Mouse (Mus musculus): Measurements from ENCODE around the gene Nt5c2. TPM values are rescaled to one million over a fixed set of nuclear protein-coding genes. Genes with fewer than 3 reads are reported as not detected.
"Not testable (repeated sequence)": the region's sequence is repeated elsewhere in the genome, so short reads cannot be mapped to it uniquely, and the experiment has no call there.

Nt5c2 gene
- polyA plus RNA-seq, 1 experiment from 2014 or later: 142 TPM

DNA sequence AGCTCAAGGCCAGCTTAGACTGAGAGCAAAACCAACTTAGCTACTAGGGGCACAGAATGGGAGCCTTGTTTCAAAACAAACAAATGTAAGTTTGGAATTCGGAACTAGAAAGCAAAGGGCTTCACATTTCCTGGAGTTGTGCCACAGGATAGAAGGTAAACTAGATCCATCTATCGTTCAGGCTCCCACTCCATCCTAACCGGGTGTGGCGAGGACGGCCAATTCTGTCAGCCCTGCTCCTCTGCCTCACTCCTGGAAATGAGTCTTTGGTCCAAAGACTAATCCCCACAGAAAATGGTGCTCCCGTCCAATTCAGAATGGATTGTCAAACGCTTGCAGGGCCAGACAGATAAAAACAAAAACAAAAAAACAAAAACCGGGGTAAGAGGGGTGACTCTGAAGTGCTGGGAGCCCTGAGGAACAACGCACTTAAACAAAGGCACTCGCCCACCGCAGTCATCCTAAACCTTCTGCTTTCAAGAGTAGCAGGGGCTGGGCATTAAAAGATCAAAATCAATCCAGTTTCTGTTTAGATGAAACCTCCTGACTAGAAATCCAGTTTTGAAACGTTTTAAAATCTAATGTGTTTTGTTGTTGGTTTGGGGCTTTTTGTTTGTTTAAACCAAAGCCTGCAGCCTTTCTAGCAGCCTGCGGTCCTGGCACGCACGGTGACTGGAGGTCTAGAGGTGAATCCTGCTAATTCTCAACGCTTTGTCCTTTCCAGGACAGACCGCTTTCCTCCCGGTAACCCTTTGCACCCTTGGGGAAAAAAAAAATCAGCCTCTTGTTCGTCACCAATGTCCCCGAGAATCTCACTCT, 1.4 kb downstream of the Nt5c2 start:
- 18% methylated on average over 20 of the region's 20 CpGs for WGBS
- peaks cover 68% of the 10 kb centered on the region for H3K27me3 ChIP-seq (ENCODE audit: control insufficient read depth, insufficient read depth, low read length)
- no peak overlapping the region for H3K4me2 ChIP-seq (ENCODE audit: low read depth, low read length)
- no peak overlapping the region for H3K27ac ChIP-seq (ENCODE audit: low read length)
- H3K36me3 ChIP-seq (ENCODE audit: control insufficient read depth, insufficient read depth): no peaks in the 10 kb centered on the region
- H3K4me1 ChIP-seq (ENCODE audit: control insufficient read depth, insufficient read depth, low read length): peaks cover 16% of the 10 kb centered on the region
- H3K4me3 ChIP-seq (ENCODE audit: low read length): no peak overlapping the region
- no peaks in the 10 kb centered on the region for H3K9me3 ChIP-seq (replicated peaks; ENCODE audit: control insufficient read depth, low read length)
- ATAC-seq (replicated peaks; ENCODE audit: extremely low read depth, insufficient read depth, low FRiP score): no peak
- no peak overlapping the region for H3K9ac ChIP-seq (ENCODE audit: low read length)

DNA sequence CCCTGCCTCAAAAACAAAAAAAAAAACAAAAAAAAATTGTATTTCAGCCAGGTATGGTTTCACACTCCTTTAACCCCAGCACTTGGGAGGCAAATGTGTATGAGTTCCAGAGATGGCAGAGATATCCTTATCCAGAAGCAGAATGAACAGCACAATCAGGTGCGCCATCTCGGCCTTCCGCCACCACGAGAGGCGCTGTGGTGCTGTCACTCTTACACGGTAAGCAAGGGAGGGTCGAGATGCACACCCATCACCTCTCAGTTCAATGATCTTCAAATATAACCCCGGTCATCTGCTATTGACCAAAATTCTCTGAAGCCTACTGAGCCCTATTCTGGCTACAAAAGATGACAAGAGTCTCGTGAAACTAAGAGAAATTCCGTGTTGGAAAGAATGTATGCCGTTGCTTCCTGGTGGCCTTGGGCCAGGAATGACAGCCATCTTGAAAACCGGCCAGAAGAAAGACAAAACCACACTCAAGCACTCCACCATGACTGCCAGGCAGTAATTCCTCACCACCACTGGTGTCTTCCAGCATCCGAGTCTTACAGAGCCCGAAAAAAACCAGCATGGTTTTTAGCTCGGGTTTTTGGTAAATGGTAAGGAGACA, 2.3 kb downstream of the Nt5c2 start:
- 81% methylated on average over 15 of the region's 15 CpGs for WGBS
- H3K27me3 ChIP-seq (ENCODE audit: control insufficient read depth, insufficient read depth, low read length): peaks cover 60% of the 10 kb centered on the region

DNA sequence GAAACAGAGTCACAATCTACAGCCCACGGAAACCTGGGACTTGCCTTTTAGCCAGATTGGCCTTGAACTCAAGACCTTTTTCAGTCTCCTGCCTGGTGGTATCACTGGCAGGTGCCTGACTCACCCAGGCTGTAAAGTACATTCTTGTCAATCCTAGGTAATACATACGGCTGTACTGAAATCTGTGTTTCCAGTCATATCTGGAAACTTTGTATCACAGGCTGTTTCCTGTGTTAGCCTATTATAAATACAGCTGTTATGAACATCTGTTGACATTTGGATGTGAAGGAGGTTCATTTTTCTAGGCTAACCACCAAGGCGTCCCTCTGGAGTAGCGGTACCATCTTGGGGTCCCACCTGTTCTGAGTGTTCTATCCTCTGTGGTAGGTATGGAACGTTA, 5.0 kb downstream of the Nt5c2 start:
- Histone ChIP-seq H3K27ac (ENCODE audit: low read length) (no peak overlapping the region), H3K36me3 (ENCODE audit: control insufficient read depth, insufficient read depth) (no peaks in the 10 kb centered on the region), H3K4me3 (ENCODE audit: low read length) (no peak overlapping the region), H3K4me2 (ENCODE audit: low read depth, low read length) (no peak overlapping the region), H3K9ac (ENCODE audit: low read length) (no peak overlapping the region), H3K4me1 (ENCODE audit: control insufficient read depth, insufficient read depth, low read length) (peaks cover 9% of the 10 kb centered on the region), H3K27me3 (ENCODE audit: control insufficient read depth, insufficient read depth, low read length) (peaks cover 38% of the 10 kb centered on the region), H3K9me3 (replicated peaks; ENCODE audit: control insufficient read depth, low read length) (no peaks in the 10 kb centered on the region)
- no peak for ATAC-seq (replicated peaks; ENCODE audit: extremely low read depth, insufficient read depth, low FRiP score)
- 74% methylated on average over 5 of the region's 5 CpGs for WGBS

More for the DNA sequence above, 2.3 kb downstream of the Nt5c2 start:
- ATAC-seq (replicated peaks; ENCODE audit: extremely low read depth, insufficient read depth, low FRiP score): no peak
- Histone ChIP-seq H3K4me1 (ENCODE audit: control insufficient read depth, insufficient read depth, low read length) (peaks cover 16% of the 10 kb centered on the region), H3K27ac (ENCODE audit: low read length) (no peak overlapping the region), H3K9ac (ENCODE audit: low read length) (no peak overlapping the region), H3K9me3 (replicated peaks; ENCODE audit: control insufficient read depth, low read length) (no peaks in the 10 kb centered on the region), H3K36me3 (ENCODE audit: control insufficient read depth, insufficient read depth) (no peaks in the 10 kb centered on the region), H3K4me3 (ENCODE audit: low read length) (no peak overlapping the region), H3K4me2 (ENCODE audit: low read depth, low read length) (no peak overlapping the region)

- H3K9me3 ChIP-seq (replicated peaks; ENCODE audit: control insufficient read depth, low read length): no peaks in the 10 kb centered on the region
- H3K36me3 ChIP-seq (ENCODE audit: control insufficient read depth, insufficient read depth): no peaks in the 10 kb centered on the region
- H3K4me2 ChIP-seq (ENCODE audit: low read depth, low read length): no peak overlapping the region
- H3K4me1 ChIP-seq (ENCODE audit: control insufficient read depth, insufficient read depth, low read length): peaks cover 4% of the 10 kb centered on the region
- WGBS: 75% methylated on average over 7 of the region's 7 CpGs
- H3K4me3 ChIP-seq (ENCODE audit: low read length): no peak overlapping the region
- H3K9ac ChIP-seq (ENCODE audit: low read length): no peak overlapping the region
- ATAC-seq (replicated peaks; ENCODE audit: extremely low read depth, insufficient read depth, low FRiP score): no peak
- peaks cover 33% of the 10 kb centered on the region for H3K27me3 ChIP-seq (ENCODE audit: control insufficient read depth, insufficient read depth, low read length)
- no peak overlapping the region for H3K27ac ChIP-seq (ENCODE audit: low read length)
Observed at GRCm38 (mm10) chr19:47009420-47009819, 5.5 kb downstream of the Nt5c2 start.

DNA sequence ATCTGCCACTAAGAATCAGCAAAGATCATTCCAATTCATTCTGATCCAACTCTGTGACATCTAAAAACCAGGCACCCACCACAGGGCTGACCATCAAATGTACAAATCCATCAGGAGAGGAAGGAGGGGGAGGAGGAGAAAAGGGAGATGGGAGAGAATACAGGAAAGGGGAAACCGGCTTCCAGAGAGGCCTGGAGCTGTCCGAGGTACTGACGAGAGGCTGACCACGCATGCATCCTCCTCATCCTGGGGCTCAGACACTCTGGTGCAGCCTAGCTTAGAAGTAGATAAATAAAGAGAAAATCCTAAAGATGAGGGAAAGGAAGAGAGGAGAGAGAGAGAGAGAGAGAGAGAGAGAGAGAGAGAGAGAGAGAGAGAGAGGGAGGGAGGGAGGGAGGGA, 8.6 kb downstream of the Nt5c2 start:
- Histone ChIP-seq H3K4me2 (ENCODE audit: low read depth, low read length) (no peak overlapping the region), H3K27me3 (ENCODE audit: control insufficient read depth, insufficient read depth, low read length) (peaks cover 6% of the 10 kb centered on the region), H3K4me3 (ENCODE audit: low read length) (no peak overlapping the region), H3K36me3 (ENCODE audit: control insufficient read depth, insufficient read depth) (no peaks in the 10 kb centered on the region), H3K4me1 (ENCODE audit: control insufficient read depth, insufficient read depth, low read length) (no peaks in the 10 kb centered on the region), H3K27ac (ENCODE audit: low read length) (no peak overlapping the region), H3K9ac (ENCODE audit: low read length) (no peak overlapping the region), H3K9me3 (replicated peaks; ENCODE audit: control insufficient read depth, low read length) (no peaks in the 10 kb centered on the region)
- 1% methylated on average over 4 of the region's 4 CpGs for WGBS
- no peak for ATAC-seq (replicated peaks; ENCODE audit: extremely low read depth, insufficient read depth, low FRiP score)

DNA sequence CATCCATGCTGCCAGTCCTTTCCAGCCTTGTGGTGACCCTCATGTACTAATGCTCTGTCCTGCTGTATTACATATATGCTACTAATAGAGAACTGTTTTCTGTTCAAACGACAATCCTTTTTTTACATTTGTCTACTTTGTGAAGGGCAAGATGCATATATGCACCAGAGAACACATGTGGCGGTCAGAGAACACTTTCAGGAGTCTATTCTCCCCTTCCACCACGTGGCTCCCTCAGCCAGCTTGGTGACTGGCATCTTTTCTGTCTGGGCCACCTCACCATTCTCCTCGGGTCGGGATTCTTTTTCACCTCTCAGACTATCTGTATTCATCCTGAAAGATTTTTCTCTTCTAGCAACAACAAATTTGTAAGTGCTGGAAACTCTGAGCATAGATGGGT, 9.1 kb downstream of the Nt5c2 start:
- no peak for ATAC-seq (replicated peaks; ENCODE audit: extremely low read depth, insufficient read depth, low FRiP score)
- Histone ChIP-seq H3K4me3 (ENCODE audit: low read length) (no peak overlapping the region), H3K9me3 (replicated peaks; ENCODE audit: control insufficient read depth, low read length) (no peaks in the 10 kb centered on the region), H3K27me3 (ENCODE audit: control insufficient read depth, insufficient read depth, low read length) (peaks cover 2% of the 10 kb centered on the region), H3K27ac (ENCODE audit: low read length) (no peak overlapping the region), H3K4me2 (ENCODE audit: low read depth, low read length) (no peak overlapping the region), H3K4me1 (ENCODE audit: control insufficient read depth, insufficient read depth, low read length) (no peaks in the 10 kb centered on the region), H3K9ac (ENCODE audit: low read length) (no peak overlapping the region), H3K36me3 (ENCODE audit: control insufficient read depth, insufficient read depth) (no peaks in the 10 kb centered on the region)
- 46% methylated on average over 5 of the region's 5 CpGs for WGBS

GRCm38 (mm10) chr19:47003742-47004511, 11.0 kb downstream of the Nt5c2 start:
- no peaks in the 10 kb centered on the region for H3K4me1 ChIP-seq (ENCODE audit: control insufficient read depth, insufficient read depth, low read length)
- H3K9ac ChIP-seq (ENCODE audit: low read length): no peak overlapping the region
- no peaks in the 10 kb centered on the region for H3K36me3 ChIP-seq (ENCODE audit: control insufficient read depth, insufficient read depth)
- no peak overlapping the region for H3K4me3 ChIP-seq (ENCODE audit: low read length)
- H3K27me3 ChIP-seq (ENCODE audit: control insufficient read depth, insufficient read depth, low read length): no peaks in the 10 kb centered on the region
- H3K27ac ChIP-seq (ENCODE audit: low read length): no peak overlapping the region
- H3K9me3 ChIP-seq (replicated peaks; ENCODE audit: control insufficient read depth, low read length): no peaks in the 10 kb centered on the region
- no peak overlapping the region for H3K4me2 ChIP-seq (ENCODE audit: low read depth, low read length)
- no peak for ATAC-seq (replicated peaks; ENCODE audit: extremely low read depth, insufficient read depth, low FRiP score)
- 68% methylated on average over 6 of the region's 6 CpGs for WGBS

DNA sequence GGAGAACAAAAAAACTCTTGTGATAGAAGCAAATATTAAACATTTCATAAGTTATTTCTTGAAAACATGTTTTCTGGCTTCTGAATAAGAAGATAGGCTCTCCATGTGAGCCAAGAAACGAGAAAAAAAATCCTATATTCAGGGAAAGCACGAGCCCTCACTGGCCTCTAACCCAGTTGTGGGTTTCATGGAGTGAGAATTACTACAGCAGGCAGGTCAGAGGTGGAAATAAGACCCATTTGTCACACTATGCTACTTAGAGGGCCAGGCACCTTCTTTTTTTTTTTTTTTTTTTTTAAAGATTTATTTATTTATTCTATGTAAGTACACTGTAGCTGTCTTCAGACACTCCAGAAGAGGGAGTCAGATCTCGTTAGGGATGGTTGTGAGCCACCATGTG, 14.6 kb downstream of the Nt5c2 start:
- not testable (repeated sequence) for H3K27ac ChIP-seq (ENCODE audit: low read length); H3K36me3 ChIP-seq (ENCODE audit: control insufficient read depth, insufficient read depth); H3K4me3 ChIP-seq (ENCODE audit: low read length); H3K9ac ChIP-seq (ENCODE audit: low read length); H3K9me3 ChIP-seq (replicated peaks; ENCODE audit: control insufficient read depth, low read length); H3K4me1 ChIP-seq (ENCODE audit: control insufficient read depth, insufficient read depth, low read length); H3K27me3 ChIP-seq (ENCODE audit: control insufficient read depth, insufficient read depth, low read length); H3K4me2 ChIP-seq (ENCODE audit: low read depth, low read length); ATAC-seq (replicated peaks; ENCODE audit: extremely low read depth, insufficient read depth, low FRiP score)
- 80% methylated on average over 2 of the region's 3 CpGs for WGBS

DNA sequence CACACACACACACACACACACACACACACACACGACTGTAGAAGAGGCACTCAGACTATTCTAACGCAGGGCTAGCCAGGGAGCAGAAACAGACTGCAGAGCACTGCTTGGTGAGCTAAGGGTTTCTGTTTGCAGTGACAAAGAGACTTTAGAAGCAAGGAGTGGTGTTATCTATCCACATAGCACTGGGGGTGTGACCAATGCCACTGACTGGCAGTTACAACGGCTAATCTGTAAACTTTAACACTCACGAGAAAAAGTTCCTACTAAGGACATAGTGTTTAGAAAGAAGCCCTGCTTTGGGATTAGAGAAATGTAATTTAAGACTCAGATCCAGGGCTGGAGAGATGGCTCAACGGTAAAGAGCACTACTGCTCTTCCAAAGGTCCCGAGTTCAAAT, 15.2 kb downstream of the Nt5c2 start:
- H3K4me1 ChIP-seq (ENCODE audit: control insufficient read depth, insufficient read depth, low read length): no peaks in the 10 kb centered on the region
- no peaks in the 10 kb centered on the region for H3K27me3 ChIP-seq (ENCODE audit: control insufficient read depth, insufficient read depth, low read length)
- H3K4me3 ChIP-seq (ENCODE audit: low read length): no peak overlapping the region
- no peak overlapping the region for H3K9ac ChIP-seq (ENCODE audit: low read length)
- H3K36me3 ChIP-seq (ENCODE audit: control insufficient read depth, insufficient read depth): no peaks in the 10 kb centered on the region
- no peaks in the 10 kb centered on the region for H3K9me3 ChIP-seq (replicated peaks; ENCODE audit: control insufficient read depth, low read length)
- no peak for ATAC-seq (replicated peaks; ENCODE audit: extremely low read depth, insufficient read depth, low FRiP score)
- WGBS: 61% methylated on average over 6 of the region's 6 CpGs
- H3K27ac ChIP-seq (ENCODE audit: low read length): no peak overlapping the region
- no peak overlapping the region for H3K4me2 ChIP-seq (ENCODE audit: low read depth, low read length)
